Mouse (Mus musculus) ovary, adult 18-20 months (tissue): Measurements from ENCODE around the gene S100a8.

Experiments used
- DNase-seq: peaks from one replicate; pipeline ENCODE4 v3.0.0; 2022; ENCODE audit warnings: low spot score, mixed read lengths

Gene S100a8

DNA sequence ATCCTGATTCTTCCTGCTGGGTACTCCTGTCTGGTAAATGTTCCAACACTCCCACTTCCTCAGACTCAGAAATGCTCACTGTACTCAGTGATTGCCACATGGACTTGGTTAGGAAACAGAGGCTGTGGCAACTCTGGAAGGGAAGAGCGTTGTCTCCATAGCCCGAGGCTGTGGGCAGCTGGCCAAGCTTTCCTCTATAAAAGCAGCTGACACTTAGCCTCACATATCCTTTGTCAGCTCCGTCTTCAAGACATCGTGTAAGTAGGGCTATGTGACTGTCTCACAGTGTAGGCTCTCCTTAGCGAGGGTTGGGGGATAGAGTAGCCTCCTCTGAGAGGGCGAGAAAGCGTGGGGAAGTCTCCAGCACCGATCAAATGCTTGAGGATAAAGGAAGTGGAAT is at the start of gene S100a8:
Gene S100a8, plus strand, starts transcription at position 133 of the 400 bp plus-strand sequence.
- DNase-seq = no peak

DNA sequence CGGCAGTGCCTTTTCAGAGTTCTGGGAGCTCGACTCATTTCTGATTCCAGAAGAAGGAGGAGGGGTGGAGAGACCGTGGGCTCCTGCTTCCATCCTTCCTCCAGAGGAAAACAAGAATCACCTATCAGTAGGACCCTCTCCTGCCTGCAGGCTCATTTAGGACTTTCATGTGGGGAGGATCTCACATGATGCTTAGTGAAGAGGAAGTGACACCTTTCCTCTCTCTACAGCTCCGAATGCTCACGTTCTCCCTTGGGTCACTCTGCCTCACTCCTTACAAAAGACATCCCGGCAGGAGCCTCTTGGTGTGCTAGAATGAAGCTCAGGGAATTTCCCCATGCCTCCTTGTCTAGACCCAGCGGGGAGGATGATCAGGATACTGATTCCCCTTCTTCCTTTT is 47.2 kb upstream of the S100a8 start:
- no peak for DNase-seq

GRCm38 (mm10) chr3:90623435-90624071 is 45.2 kb upstream of the S100a8 start:
- DNase-seq = peak; percentile 52

DNA sequence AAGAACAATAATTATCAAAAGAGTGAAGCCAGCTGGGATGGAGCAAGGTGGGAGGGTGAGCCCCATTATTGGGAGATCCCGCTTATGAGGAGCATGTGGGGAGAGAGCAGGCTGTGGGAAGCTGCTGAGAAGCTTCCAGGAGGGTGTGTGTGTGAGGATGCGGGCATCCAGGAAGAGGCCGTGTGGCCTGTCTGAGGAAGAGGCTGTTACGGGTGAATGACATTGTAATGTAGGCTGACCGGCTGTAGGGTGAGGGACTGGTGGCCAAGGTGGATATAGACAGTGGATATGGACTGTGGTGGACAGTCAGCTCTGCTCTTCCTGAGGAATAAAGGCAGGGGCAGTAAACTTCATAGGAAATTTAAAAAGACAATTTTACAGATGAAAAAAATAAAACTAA is 43.3 kb upstream of the S100a8 start:
- no peak for DNase-seq

DNA sequence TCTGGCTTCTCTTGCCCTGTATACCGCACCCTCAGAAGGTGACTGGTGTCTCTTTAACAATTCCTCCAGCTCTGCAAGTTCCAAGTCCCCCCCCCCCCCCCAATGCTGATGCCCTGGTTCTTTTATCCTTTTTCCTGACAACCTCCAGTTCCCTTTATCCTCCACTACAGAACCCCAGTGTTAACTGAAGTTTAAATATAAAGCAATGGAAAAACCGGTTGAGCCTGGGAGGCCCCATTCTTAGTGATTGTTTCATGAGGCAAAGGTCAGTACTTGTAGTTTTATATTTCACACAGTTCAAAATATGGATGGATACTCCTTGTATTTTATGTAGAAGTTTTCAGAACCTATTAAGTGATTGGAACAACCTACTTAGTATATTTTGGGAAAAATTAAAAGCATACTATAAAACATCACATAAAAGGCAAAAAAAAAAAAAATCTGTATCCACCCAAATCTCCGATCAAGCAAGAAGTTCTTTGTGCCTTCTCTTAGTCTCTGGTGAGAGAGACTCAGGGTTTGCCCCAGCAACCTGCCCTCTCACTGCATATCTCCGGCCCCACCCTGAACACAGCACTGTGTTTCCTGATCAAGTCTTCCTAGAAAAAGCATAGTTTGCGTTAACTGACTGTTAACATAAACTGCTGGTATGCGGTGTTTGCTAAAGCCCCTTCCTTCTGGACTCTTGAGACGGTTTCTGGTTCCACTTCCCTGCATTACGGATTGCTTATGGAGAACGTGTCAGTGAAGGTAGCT is 42.3 kb upstream of the S100a8 start:
- DNase-seq = no peak

- no peak for DNase-seq
Measured at GRCm38 (mm10) chr3:90627366-90627765, 41.4 kb upstream of the S100a8 start.

- DNase-seq = no peak
Measured at GRCm38 (mm10) chr3:90627807-90628206, 41.0 kb upstream of the S100a8 start.

- DNase-seq = no peak
Measured at GRCm38 (mm10) chr3:90629298-90629697, 39.5 kb upstream of the S100a8 start.

GRCm38 (mm10) chr3:90631984-90632383 is 36.8 kb upstream of the S100a8 start:
- no peak for DNase-seq

DNA sequence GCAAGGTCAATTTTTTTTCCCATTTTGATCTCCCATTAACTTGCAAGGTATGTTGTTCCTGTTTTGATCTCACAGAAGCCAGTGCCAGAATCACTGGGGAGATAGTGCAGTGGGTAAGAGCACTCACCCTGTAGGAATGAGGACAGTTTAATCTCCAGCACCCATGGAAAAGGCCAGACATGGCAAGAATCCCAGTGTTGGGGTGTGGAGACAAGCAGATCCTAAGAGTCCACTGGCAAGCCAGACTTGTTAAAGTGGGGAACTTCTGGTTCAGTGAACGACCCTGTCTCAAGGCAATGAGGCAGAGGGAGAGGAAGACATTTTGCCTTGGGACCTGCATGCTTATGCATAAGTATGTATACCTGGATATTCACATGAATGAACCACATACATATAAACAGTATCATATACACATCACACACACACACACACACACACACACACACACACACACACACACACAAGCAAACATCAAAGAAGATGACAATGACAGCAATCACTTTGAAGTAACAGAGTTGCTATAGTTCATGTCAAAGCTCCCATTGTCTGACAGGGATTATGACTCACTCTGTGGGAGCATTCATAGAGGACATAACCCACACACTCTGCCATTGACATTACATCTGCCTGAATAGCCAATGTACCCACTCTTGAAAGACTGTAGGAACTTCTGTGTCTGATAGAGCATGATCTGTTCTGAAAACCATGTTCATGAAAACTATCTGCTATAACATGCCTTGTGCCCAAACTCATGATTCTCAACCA is 30.1 kb upstream of the S100a8 start:
- no peak for DNase-seq

DNA sequence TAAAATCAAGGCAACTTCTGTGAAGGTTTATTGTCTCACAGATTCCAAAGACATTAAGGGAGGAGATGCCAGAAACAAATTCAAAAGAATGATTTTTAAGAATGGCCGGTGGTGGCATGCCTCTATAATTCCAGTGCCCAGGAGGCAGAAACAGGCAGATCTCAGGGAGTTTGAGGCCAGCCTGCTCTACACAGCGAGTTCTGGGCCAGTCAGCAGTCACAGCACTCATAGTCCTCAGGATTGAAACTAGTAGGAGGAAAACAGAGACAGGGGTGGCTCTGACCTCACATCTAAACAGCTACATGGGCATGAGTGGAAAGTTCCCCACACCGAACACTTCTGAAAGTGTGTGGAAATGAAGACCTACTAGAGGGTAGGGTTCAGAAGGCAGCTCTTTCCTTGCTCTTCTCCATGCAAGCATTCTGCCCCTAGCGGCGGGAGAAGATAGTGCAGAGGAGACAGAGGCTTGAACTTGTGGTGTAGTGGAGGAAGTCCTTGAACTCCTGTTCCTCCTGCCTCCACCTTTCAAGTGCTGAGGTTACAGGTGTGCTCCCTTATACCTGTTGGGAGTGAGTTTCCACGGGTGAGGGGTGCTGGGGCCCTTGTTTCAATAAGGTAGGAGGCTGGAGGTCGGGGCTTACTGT is 29.1 kb upstream of the S100a8 start:
- DNase-seq = no peak

DNA sequence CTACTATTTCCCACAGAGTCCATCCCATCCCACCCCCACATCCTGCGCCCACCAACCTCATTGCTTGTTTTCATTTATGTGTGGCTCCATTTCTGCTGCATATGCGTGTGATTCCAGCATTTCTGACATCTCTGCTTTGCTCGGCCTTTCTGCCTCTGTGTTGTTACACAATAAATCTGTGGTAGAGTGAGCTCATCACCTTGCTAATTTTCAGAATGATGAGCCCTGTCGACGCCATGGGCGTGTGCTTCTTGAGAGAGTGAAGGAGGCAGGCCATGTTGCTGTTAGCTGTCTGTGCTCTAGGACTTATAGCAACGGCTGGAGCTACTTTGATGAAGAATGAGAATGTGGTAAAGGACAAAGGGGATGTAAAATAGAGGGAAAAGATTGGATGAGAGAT is 27.8 kb upstream of the S100a8 start:
- DNase-seq = no peak

- DNase-seq = no peak
Measured at GRCm38 (mm10) chr3:90644220-90644619, 24.6 kb upstream of the S100a8 start.

- DNase-seq = no peak
Measured at GRCm38 (mm10) chr3:90647291-90647690, 21.5 kb upstream of the S100a8 start.

DNA sequence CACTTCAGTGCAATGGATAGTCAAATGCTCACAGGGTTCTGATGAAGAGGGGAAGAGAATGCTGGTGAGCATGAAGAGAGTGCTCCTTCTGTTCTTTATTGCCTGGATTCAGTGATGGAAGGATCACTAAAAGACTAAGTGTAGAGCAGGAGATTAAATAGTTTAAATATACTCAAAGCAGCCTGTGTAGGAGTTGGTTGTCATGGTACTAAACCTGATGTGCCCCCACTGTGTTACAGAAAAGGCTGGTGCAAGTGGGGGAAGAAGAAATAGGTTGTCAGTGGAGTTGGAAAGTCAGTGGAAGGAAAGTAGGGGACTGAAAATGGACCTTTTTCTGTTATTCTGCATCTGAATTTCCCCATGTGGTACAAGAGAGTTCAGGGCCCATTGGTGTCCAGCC is 19.8 kb upstream of the S100a8 start:
- DNase-seq = no peak

- DNase-seq = no peak
Measured at GRCm38 (mm10) chr3:90649832-90650231, 18.9 kb upstream of the S100a8 start.

- peak; percentile 7 for DNase-seq
Measured at GRCm38 (mm10) chr3:90652878-90653508, 15.8 kb upstream of the S100a8 start.

- no peak for DNase-seq
Measured at GRCm38 (mm10) chr3:90653717-90654116, 15.1 kb upstream of the S100a8 start, which contains the start of gene S100a7a. Gene S100a7a, plus strand, starts transcription at chr3:90654017.

DNA sequence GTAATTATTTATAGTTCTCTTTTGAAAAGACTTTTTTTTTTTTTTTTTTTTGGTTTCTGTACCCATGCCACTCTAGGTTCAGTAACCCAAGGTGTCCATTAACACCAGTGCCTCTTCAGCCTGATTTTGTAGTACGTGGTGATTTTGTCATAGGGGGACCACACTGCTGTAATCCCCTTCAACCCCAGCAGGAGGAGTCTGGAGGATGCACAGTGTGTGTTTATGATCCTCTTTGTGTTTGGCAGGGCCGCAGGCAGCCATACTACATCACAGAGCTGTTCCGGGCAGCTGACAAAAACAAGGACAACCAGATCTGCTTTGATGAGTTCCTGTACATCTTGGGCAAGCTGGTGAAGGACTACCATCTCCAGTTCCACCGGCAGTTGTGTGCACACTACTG is 11.4 kb upstream of the S100a8 start:
- no peak for DNase-seq

GRCm38 (mm10) chr3:90659364-90660044 is 9.3 kb upstream of the S100a8 start:
- no peak for DNase-seq

GRCm38 (mm10) chr3:90664219-90664618 is 4.6 kb upstream of the S100a8 start:
- no peak for DNase-seq
